Mouse (Mus musculus): Measurements from ENCODE around the gene Gas2. TPM values are rescaled to one million over a fixed set of nuclear protein-coding genes. Genes with fewer than 3 reads are reported as not detected.

Gene Gas2
- 8.6 and 9.3 TPM in 2 replicates for polyA plus RNA-seq (2015; fragmentation: Nextera tagmentation; extraction: Ambion mirVana)

GRCm38 (mm10) chr7:51861250-51862096, at the start of gene Gas2:
Gene Gas2, plus strand, starts transcription at chr7:51862015.
- peak within 1 kb of the TSS; percentile 79 for H3K4me3 ChIP-seq (ENCODE audit: low read length)
- peak within 1 kb of the TSS; percentile 81 for H3K4me2 ChIP-seq (ENCODE audit: low read depth, low read length)
- H3K9ac ChIP-seq (ENCODE audit: low read depth, low read length) = peak within 1 kb of the TSS; percentile 89
- H3K4me1 ChIP-seq (ENCODE audit: control insufficient read depth, insufficient read depth, low read length) = peaks cover 8% of the 10 kb centered on the region
- WGBS = 7% methylated on average over 92 of the region's 105 CpGs
- H3K27me3 ChIP-seq (replicated peaks; ENCODE audit: control insufficient read depth, insufficient read depth, low read length) = no peaks in the 10 kb centered on the region
- peak within 1 kb of the TSS; percentile 97 for H3K27ac ChIP-seq (ENCODE audit: low read length)
- H3K9me3 ChIP-seq (ENCODE audit: control insufficient read depth, low read length) = no peaks in the 10 kb centered on the region
- H3K36me3 ChIP-seq (ENCODE audit: control insufficient read depth, insufficient read depth, low read length) = no peaks in the 10 kb centered on the region
- peak; percentile 88 for ATAC-seq

DNA sequence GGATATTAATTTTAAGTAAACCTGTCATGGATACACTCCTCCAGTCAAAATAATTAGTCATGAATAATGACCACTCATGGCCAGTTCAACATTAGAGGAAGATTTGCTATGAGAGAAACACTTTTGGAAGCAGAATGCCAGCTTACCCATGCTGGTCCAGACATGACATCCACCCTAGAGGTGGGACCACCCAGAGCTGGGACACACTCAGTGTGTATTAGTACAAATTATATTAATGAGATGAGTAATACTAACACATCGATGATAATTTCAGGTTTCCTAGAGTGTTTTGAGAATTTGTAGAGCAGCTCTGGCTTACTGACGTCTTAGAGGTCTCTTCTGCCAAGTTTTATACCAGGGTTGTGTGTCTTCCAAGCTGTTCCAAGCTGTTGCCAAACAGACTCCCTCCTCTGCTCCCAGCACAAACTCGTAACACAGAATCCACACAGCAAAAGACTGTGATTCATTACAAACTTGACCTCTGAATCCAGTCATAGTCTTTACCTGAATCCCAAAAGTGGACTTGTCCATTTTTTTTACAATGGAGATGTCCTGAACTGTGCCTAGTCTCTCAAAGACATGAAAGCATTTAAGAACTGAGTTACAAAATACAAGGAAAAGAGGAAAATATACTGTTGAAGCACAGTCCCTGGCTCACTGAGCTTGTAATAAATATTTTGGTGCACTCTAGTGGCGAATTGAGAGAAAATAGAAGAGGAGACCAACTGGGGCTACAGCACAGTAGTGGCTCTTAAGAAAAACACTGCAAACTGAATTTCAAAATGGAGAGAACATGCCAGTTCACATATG, 46.1 kb upstream of the Gas2 start:
- ATAC-seq = no peak
- no peak overlapping the region for H3K27ac ChIP-seq (ENCODE audit: low read length)
- no peak overlapping the region for H3K4me2 ChIP-seq (ENCODE audit: low read depth, low read length)
- no peaks in the 10 kb centered on the region for H3K4me1 ChIP-seq (ENCODE audit: control insufficient read depth, insufficient read depth, low read length)
- no peaks in the 10 kb centered on the region for H3K27me3 ChIP-seq (replicated peaks; ENCODE audit: control insufficient read depth, insufficient read depth, low read length)
- no peaks in the 10 kb centered on the region for H3K36me3 ChIP-seq (ENCODE audit: control insufficient read depth, insufficient read depth, low read length)
- H3K4me3 ChIP-seq (ENCODE audit: low read length) = no peak overlapping the region
- H3K9me3 ChIP-seq (ENCODE audit: control insufficient read depth, low read length) = no peaks in the 10 kb centered on the region
- no peak overlapping the region for H3K9ac ChIP-seq (ENCODE audit: low read depth, low read length)
- WGBS = 49% methylated on average over 4 of the region's 4 CpGs

DNA sequence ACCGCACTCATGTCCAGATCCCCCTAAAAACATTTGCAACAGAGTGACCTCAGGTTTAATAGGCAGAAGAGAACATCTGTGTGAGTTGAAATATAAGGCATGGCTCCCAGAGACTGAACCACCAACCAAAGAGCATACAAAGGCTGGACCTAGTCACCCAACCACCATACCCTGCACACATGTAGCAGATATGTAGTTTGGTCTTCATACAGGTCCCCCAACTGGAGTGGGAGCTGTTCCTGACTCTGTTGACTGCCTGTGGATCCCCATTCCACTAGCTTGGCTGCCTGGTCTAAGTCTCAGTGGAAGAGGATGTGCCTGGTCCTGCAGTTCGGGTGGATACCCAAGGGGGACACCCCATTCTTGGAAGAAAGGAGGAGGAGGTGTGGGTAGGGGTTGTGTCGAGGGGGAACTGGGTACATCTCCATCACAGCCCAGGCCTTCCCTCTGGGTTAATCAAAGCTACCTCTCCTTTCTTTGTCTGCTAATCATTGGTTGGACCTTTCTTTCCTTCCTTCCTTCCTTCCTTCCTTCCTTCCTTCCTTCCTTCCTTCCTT, 45.5 kb upstream of the Gas2 start:
- Histone ChIP-seq H3K27me3 (replicated peaks; ENCODE audit: control insufficient read depth, insufficient read depth, low read length) (no peaks in the 10 kb centered on the region), H3K4me1 (ENCODE audit: control insufficient read depth, insufficient read depth, low read length) (no peaks in the 10 kb centered on the region)

GRCm38 (mm10) chr7:51818251-51818974, 43.4 kb upstream of the Gas2 start:
- no peaks in the 10 kb centered on the region for H3K27me3 ChIP-seq (replicated peaks; ENCODE audit: control insufficient read depth, insufficient read depth, low read length)
- H3K4me3 ChIP-seq (ENCODE audit: low read length) = no peak overlapping the region
- no peak overlapping the region for H3K27ac ChIP-seq (ENCODE audit: low read length)
- no peaks in the 10 kb centered on the region for H3K9me3 ChIP-seq (ENCODE audit: control insufficient read depth, low read length)
- no peaks in the 10 kb centered on the region for H3K36me3 ChIP-seq (ENCODE audit: control insufficient read depth, insufficient read depth, low read length)
- H3K9ac ChIP-seq (ENCODE audit: low read depth, low read length) = no peak overlapping the region
- 63% methylated on average over 3 of the region's 3 CpGs for WGBS
- ATAC-seq = no peak
- no peak overlapping the region for H3K4me2 ChIP-seq (ENCODE audit: low read depth, low read length)
- no peaks in the 10 kb centered on the region for H3K4me1 ChIP-seq (ENCODE audit: control insufficient read depth, insufficient read depth, low read length)

More for the DNA sequence above, 45.5 kb upstream of the Gas2 start:
- Histone ChIP-seq H3K4me3 (ENCODE audit: low read length) (no peak overlapping the region), H3K36me3 (ENCODE audit: control insufficient read depth, insufficient read depth, low read length) (no peaks in the 10 kb centered on the region), H3K4me2 (ENCODE audit: low read depth, low read length) (no peak overlapping the region), H3K9ac (ENCODE audit: low read depth, low read length) (no peak overlapping the region), H3K9me3 (ENCODE audit: control insufficient read depth, low read length) (no peaks in the 10 kb centered on the region), H3K27ac (ENCODE audit: low read length) (no peak overlapping the region)
- 54% methylated on average over 3 of the region's 3 CpGs for WGBS
- no peak for ATAC-seq

DNA sequence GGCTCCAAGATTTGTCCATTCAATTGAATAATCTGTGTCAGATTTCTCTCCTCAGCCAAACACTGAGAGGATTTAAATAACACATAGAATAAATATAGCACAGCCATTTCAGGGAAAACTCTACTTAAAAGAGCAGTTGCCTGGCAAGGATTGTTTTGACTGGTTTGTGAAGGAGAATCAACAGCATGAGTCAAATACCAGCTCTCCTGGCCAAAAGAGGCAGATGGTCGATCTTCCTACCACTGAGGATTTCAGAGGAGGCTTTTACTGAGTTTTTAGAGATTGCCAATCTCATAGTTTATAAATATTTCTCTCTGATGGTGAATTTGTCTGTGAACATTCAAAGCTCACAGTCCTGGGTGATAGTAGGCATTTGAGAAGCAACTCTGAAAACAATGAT, 41.9 kb upstream of the Gas2 start:
- WGBS = 65% methylated on average over 1 of the region's 1 CpGs

DNA sequence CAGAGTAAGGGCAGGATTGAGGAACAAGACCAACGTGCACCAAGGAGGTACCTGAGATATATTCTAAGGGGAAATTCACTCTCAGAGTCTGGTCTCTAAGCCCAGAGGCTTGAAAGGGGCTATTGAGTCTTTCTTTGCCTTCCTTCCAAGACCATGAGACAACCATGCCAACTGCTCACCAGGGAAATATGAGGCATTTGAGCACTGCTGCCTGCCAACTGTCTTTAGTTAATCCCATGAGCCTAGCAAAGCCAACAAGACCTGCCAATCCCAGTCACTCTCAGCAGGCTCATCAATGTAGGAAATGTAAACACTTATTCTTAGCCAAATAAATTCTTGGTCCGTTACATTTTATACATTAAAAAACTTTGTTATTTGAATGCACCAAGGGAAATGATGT, 40.3 kb upstream of the Gas2 start:
- Histone ChIP-seq H3K4me3 (ENCODE audit: low read length) (no peak overlapping the region), H3K27me3 (replicated peaks; ENCODE audit: control insufficient read depth, insufficient read depth, low read length) (no peaks in the 10 kb centered on the region), H3K36me3 (ENCODE audit: control insufficient read depth, insufficient read depth, low read length) (no peaks in the 10 kb centered on the region), H3K4me2 (ENCODE audit: low read depth, low read length) (no peak overlapping the region), H3K27ac (ENCODE audit: low read length) (no peak overlapping the region), H3K9ac (ENCODE audit: low read depth, low read length) (no peak overlapping the region), H3K4me1 (ENCODE audit: control insufficient read depth, insufficient read depth, low read length) (no peaks in the 10 kb centered on the region), H3K9me3 (ENCODE audit: control insufficient read depth, low read length) (no peaks in the 10 kb centered on the region)
- WGBS = 68% methylated on average over 2 of the region's 2 CpGs
- ATAC-seq = no peak

More for the DNA sequence above, 41.9 kb upstream of the Gas2 start:
- no peaks in the 10 kb centered on the region for H3K36me3 ChIP-seq (ENCODE audit: control insufficient read depth, insufficient read depth, low read length)
- H3K9ac ChIP-seq (ENCODE audit: low read depth, low read length) = no peak overlapping the region
- no peak overlapping the region for H3K4me2 ChIP-seq (ENCODE audit: low read depth, low read length)
- H3K4me1 ChIP-seq (ENCODE audit: control insufficient read depth, insufficient read depth, low read length) = no peaks in the 10 kb centered on the region
- no peak overlapping the region for H3K27ac ChIP-seq (ENCODE audit: low read length)
- no peaks in the 10 kb centered on the region for H3K9me3 ChIP-seq (ENCODE audit: control insufficient read depth, low read length)
- H3K4me3 ChIP-seq (ENCODE audit: low read length) = no peak overlapping the region
- H3K27me3 ChIP-seq (replicated peaks; ENCODE audit: control insufficient read depth, insufficient read depth, low read length) = no peaks in the 10 kb centered on the region
- no peak for ATAC-seq

GRCm38 (mm10) chr7:51823562-51824338, 38.1 kb upstream of the Gas2 start:
- ATAC-seq = no peak
- no peaks in the 10 kb centered on the region for H3K27me3 ChIP-seq (replicated peaks; ENCODE audit: control insufficient read depth, insufficient read depth, low read length)
- no peak overlapping the region for H3K4me2 ChIP-seq (ENCODE audit: low read depth, low read length)
- no peaks in the 10 kb centered on the region for H3K4me1 ChIP-seq (ENCODE audit: control insufficient read depth, insufficient read depth, low read length)
- 65% methylated on average over 7 of the region's 7 CpGs for WGBS
- H3K4me3 ChIP-seq (ENCODE audit: low read length) = no peak overlapping the region
- no peaks in the 10 kb centered on the region for H3K36me3 ChIP-seq (ENCODE audit: control insufficient read depth, insufficient read depth, low read length)
- H3K27ac ChIP-seq (ENCODE audit: low read length) = no peak overlapping the region
- no peaks in the 10 kb centered on the region for H3K9me3 ChIP-seq (ENCODE audit: control insufficient read depth, low read length)
- H3K9ac ChIP-seq (ENCODE audit: low read depth, low read length) = no peak overlapping the region

GRCm38 (mm10) chr7:51831917-51832316, 29.9 kb upstream of the Gas2 start:
- H3K4me1 ChIP-seq (ENCODE audit: control insufficient read depth, insufficient read depth, low read length) = no peaks in the 10 kb centered on the region
- no peak overlapping the region for H3K4me2 ChIP-seq (ENCODE audit: low read depth, low read length)
- WGBS = 38% methylated on average over 7 of the region's 7 CpGs
- no peak overlapping the region for H3K4me3 ChIP-seq (ENCODE audit: low read length)
- no peak for ATAC-seq
- H3K9me3 ChIP-seq (ENCODE audit: control insufficient read depth, low read length) = no peaks in the 10 kb centered on the region
- no peaks in the 10 kb centered on the region for H3K27me3 ChIP-seq (replicated peaks; ENCODE audit: control insufficient read depth, insufficient read depth, low read length)
- no peaks in the 10 kb centered on the region for H3K36me3 ChIP-seq (ENCODE audit: control insufficient read depth, insufficient read depth, low read length)
- no peak overlapping the region for H3K9ac ChIP-seq (ENCODE audit: low read depth, low read length)
- no peak overlapping the region for H3K27ac ChIP-seq (ENCODE audit: low read length)
